Mouse (Mus musculus): ENCODE measurements around the gene Mettl5.
"Not testable (repeated sequence)": the region's sequence is repeated elsewhere in the genome, so short reads cannot be mapped to it uniquely, and the experiment has no call there.

The Mettl5 gene

DNA sequence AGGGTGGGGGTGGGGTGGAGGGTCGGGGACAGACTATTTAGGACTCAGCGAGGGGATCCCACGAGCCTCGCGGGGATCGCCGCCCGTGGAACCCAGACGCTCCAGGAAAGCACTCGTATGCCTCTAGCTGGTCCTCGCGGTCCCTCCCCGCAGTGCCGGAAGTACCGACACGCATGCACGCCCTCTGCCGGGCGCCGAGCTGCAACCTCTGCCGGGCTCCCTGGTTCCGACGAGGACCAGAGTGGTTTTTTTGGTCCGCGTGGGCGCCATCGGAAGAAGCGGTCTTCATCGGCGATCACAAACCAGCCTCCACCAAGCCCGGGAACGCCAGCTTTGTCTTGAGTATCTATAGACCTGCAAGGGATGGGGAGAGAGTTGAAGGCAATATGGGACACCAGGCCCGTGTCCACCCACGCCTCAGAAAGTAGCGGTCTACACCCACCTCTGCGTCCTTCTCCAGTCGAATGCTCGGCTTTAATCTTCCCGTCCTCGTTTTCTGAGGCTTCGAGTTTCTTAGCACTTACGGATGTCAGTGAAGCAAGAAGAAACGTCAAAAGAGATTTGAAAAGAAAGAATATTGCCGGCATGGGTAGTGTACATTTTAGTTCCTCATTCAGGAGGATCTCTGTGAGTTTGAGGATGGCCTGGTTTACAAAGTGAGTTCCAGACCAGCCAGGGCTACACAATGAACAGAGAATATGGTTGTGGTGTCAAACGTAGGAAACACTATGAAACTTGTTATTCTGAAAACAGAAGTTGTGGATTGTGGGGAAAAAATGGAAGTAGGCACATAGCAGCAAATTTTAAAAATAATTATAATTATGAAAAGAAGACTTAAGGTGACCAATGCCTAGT, at the start of gene Mettl5:
Gene Mettl5, minus strand, starts transcription at position 165 of the 855 bp plus-strand sequence.
- DNase-seq, result peak; percentile 96

DNA sequence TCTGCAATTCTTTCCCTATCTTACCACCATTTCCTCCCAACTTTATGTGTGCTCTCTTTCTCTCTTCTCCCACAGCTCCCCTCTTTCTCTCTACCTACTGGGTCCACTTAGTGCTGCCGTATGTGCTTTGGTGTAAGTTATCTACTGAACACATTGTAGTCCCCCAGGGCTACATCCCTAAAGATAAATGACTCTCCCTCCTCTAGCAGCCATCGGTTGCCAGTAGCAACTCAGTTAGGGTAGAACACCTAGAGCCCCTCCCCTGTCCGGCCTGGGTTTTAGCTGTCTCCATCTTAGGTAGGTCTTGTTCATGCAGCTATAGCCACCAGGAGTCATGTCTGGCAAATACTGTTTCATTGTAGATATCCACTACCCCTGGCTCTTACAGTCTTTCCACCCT, 39.5 kb upstream of the Mettl5 start:
- DNase-seq, result no peak

DNA sequence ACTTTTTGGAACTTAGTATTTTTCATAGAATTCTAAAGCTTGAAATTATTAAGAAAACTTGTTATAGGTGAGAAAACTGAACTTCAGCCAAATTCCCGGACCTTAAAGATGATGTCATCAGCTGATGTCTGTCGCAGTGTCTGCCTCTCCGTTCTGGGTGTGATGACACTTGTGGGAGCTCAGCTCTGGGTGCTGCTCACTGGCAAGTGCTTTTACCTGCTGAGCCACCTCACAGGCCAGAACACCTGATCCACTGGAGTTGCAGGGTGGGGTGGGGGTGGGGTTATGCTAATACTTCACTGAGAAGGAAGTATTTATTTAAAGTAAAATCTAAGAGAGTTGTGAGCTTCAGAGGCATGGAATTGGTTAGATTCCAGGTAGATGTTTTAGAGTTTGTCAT, 31.9 kb upstream of the Mettl5 start:
- no peak for DNase-seq

DNA sequence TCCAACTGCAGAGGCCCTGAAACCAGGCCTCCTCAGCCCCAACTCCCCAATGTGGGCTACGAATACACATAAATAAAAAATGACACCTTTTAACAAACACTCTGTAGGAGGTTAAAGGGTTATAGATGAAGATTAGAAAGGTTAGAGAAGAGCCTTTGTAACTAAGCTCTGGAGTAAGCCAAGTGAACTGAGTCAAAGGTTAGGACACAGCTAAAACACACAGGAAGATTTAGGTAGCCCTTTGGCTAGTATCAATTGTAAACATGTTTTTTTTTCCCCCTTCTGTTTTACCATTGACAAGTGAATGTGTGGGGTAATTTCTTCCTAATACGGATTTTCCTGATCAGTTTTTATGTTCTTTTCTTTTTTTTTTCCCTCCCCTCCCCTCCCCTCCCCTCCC, 27.4 kb upstream of the Mettl5 start:
- no peak for DNase-seq

DNA sequence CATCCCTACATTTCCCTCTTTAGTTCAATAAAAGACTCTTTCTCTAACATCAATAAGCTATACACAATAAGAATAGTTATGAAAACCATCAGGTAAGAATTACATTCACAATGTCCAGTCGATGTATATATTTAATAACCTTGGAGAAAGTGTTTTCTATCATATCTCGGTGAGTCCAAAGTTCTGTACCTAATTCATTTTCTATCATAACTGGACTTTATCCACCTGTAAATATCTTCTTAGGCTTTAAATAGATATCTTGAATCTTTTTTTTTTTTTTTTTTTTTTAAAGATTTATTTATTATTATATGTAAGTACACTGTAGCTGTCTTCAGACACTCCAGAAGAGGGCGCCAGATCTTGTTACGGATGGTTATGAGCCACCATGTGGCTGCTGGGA, 22.0 kb upstream of the Mettl5 start:
- not testable (repeated sequence) for DNase-seq

DNA sequence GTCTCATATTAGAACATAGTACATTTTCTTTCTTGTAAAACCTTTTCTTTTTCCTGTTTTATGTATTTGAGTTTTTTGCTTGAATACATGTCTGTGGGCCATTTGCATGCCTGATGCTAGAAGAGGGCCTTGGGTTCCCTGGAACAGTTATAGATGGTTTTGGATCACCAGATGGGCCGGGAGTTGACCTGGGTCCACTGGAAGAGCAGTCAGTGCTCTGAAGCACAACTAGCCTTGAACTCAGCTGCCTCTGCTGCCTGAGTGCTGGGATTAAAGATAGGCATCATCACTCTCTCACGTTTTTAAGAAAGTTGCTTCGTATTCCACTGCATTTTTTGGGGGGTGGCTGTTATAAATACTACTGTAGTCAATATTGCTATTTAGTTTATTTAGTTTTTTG, 18.1 kb upstream of the Mettl5 start:
- no peak for DNase-seq

DNA sequence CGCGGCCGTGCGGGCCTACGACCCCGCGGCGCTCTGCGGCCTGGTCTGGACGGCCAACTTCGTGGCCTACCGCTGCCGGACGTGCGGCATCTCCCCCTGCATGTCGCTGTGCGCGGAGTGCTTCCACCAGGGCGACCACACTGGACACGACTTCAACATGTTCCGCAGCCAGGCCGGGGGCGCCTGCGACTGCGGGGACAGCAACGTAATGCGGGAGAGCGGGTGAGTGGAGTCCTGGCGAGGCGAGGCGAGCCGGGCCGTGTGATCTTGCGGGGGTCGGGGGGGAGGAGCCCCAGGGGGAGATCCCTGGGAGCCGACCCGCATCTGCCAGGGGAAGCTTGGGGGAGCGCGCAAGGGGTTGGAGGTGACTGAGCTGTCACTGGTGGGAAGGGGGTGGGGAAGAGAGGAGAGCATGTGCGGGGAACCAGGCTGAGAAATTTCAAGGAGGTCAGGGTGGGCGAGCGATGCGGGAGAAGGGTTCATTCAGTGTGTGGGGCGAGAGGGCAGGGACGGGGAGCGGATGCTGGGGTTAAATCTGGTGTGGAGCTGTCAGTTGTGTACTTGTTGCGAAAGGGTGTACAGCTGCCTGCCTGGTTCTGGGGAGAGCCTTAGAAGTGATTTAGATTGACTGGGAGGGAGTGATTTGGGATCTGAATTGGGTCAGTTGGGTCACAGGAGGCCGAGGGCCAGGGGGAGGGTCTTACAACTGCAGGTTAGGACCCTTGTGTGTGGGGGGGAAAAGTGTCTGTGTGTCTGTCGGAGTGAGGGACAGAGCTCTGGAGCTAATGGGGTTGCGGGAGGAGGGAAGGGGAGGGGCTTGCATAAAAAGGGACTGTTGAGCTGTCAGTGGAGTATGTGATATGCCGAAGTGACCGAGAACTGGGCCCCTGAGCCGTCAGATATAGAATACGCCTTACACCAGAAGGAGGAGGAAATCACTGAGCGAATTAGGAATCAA, 12.5 kb upstream of the Mettl5 start:
- peak; percentile 62 for DNase-seq

DNA sequence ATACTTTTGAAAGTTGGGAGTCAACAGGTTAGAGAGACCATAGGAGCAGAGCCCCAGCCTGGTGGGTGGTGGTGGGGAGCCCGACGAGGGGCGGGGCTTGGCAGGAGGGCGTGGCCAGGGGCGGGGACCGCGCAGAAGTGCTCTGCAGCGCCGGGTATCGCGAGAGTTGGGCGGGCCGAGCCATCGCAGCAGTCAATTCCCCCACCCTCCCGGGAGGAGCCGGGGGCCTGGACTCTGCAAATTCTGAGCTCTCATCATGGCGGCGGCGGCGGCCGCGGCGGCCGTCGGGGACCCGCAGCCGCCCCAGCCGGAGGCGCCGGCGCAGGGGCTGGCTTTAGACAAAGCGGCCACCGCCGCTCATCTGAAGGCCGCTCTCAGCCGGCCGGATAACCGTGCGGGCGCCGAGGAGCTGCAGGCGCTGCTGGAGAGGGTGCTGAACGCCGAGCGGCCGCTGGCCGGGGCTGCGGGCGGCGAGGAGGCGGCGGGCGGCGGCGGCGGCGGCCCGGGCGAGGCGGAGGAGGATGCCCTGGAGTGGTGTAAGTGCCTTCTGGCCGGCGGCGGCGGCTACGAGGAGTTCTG, 11.7 kb upstream of the Mettl5 start, which contains the start of gene Ubr3:
Gene Ubr3, plus strand, starts transcription at position 208 of the 579 bp plus-strand sequence.
- peak; percentile 100 for DNase-seq

DNA sequence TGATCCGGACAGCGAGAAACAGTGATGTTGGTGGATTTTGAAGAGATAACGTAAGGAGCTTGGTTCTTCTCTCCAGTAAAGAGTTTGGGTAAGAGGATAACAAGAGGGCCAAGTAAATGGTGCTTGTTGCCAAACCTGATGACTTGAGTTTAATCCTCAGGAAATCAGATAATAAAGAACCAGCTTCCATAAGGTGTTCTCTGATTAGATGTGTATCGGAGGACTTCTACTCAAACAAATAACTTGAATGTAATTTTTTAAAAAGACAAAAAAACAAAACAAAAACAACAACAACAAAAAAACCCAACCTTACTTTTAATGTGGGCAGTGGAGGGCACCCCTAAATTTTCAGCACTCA, 10.8 kb upstream of the Mettl5 start:
- DNase-seq, result no peak

DNA sequence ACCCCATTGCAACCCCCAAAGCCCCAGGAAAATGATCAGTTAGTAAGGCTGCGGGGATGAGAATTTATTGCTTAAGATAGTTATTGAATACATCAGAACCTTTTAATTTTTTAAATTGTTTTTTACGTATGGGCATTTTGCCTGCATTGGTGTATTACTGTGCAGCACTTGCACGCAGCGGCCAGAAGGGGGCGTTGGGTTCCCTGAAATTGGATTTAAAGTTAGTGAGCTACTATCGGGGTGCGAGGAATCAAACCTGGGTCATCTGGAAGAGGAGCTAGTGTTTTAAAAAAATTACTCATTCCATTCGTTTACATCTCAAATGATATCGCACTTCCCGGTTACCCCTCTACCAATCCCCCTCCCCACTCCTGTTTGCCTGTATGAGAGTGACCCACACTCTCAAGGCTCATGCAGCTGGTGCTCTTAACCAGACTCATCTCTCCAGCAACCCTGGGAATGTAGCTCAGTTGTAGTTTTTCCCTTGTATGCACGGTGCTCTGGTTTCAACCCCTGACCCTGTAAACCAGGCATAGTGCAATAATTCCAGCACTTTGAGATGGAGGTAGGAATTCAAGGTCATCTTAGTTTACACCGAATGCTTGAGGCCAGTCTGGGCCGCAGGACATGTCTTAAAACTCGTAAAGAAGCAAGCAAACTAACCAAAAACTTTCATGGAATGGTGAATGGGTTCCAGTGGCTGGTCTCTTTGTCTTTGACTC, 10.2 kb upstream of the Mettl5 start:
- peak; percentile 50 for DNase-seq

DNA sequence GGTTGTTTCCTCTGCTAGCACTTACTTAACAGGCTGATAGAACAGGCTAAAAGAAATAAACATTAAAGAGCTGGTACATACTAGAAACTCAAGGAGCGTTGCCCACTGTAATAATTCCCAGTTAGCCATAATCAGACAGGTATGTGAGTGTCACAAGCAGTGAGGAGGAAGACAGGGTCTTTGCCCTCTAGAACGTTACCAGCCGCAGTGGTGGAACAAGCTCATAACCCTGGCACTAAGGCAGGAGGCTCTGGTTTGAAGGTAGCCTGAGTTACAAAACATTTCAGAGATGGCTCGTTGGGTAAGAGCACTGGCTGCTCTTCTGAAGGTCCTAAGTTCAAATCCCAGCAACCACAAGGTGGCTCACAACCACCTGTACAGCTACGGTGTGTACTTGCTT, 8.5 kb upstream of the Mettl5 start:
- DNase-seq, result no peak

DNA sequence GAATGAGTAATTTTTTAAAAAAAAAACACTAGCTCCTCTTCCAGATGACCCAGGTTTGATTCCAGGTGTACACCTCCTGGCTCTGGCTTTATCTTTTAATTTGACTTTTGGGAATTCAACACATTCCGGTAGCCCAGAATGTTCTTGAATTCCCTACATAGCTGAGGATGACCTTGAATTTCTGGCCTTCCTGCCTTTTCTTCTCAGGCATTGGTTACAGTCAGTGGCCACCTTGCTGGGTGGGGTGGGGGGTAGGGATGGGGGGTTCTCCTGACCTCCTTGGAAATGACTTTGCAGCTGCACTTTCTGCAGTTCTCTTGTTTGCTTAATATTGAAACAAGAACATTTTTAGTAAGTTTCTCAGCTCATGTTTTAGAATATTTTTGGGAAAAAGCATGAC, 7.7 kb upstream of the Mettl5 start:
- no peak for DNase-seq

DNA sequence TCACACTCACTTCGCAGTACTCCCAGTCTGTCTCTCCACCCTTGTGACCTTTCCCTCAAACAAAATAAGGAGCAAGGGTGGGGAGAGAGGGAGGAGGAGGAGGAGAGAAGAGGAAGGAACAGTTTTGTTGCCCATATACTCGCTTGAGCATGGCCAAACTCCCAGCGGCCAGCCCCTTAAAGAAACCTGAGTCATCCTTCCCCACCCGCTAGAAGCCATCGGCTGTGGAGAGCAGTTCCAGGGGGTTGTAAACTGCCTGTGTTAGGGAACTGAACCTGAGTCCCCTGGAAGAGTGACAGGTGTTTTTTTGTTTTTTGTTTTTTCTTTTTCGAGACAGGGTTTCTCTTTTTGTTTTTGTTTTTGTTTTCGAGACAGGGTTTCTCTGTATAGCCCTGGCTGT, 5.4 kb upstream of the Mettl5 start:
- DNase-seq, result no peak

DNA sequence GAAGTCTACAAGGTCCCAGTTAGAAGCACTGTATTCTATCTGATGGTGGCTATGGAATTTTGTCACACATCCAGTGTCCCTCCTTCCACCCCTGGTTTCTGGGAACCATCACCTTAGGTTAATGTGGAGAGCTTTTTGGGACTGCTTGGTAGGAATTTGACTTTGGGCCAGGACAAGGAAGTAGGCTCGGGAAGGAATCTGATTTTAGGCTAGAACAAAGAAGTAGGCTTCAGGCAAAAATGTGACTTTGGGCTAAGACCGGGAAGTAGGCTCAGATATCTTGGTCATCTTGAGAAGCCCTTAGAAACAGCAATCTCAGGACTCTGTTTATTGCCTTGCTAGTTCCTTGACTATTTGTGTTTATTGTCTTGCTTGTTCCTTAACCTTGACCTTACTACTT, 3.5 kb upstream of the Mettl5 start:
- no peak for DNase-seq

DNA sequence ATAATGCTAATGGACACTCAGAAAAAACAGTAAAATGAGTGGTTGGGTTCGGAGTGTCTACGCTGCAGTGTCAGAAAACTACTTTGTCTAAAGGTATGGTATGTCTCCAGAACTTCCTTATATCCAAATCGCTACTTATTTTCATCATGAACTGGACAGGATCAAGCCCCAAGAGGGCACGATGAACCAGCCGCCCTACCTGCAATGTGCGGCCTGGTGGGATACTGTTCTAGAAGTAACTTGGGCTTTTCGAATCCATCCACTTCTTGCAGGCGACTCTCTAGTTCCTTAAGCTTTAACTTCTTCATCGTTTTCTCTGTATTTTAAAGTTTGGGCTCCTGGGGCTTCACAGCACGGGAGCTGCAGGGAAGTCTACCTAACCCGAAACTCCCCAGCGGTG, 365 bp downstream of the Mettl5 start:
- DNase-seq, result no peak

DNA sequence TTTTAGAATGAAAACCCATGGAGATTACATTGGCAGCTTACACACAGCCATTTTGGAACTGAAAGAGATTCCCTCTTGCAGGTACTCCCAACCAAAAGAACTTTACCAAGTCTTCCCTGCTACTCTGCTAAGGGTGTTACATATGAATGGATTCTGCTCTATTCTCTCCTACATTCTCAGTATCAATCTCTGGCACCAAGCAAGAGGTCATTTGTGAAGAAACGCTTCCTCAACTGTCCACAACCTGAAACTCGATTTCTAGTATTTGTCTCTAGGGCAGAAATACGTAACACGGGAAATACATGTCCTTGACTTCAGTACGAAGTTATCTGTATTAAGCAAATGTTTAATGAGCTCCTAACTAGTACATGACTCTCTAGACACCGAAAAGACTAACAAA, 834 bp downstream of the Mettl5 start:
- DNase-seq, result no peak

DNA sequence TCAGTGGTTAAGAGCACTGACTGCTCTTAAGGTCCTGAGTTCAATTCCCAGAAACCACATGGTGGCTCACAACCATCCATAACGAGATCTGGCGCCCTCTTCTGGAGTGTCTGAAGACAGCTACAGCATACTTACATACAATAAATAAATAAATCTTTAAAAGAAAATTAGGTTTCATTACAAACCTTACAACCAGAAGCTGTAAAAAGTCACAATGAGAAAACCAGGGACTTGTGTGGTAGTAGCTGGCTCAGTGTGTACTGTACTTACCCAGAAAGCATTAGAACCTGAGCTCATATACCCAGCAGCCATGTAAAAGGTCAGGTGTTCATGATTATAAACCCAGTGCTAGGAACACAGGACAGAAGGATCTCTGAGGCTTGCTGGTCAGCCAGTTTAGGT, 1.4 kb downstream of the Mettl5 start:
- peak; percentile 21 for DNase-seq

DNA sequence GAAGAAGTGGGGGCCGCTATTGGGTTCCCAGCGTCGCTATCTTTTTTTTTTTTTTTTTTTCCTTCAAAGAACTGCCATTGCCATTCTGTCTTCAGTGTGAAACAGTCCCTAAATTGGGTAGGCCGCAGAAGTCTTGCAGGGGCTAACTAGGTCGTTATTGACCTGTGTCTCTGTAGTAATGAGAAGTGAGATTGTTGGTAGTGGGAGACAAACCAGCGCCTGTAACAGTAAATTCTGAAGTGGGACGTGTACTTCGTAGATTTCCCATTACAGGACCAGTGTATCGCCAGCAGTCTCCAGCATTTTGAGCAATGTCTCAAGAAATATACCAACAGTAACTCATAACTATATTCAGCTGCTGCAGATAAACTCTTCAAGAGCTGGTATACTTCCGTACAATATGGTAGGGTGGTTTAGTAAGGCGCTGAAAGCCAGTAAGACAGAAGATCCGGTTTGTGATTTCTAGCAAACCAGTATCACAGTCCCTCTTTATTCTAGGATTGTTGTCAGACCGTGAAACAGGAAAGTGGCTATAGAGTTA, 23.2 kb downstream of the Mettl5 start:
- DNase-seq, result no peak

DNA sequence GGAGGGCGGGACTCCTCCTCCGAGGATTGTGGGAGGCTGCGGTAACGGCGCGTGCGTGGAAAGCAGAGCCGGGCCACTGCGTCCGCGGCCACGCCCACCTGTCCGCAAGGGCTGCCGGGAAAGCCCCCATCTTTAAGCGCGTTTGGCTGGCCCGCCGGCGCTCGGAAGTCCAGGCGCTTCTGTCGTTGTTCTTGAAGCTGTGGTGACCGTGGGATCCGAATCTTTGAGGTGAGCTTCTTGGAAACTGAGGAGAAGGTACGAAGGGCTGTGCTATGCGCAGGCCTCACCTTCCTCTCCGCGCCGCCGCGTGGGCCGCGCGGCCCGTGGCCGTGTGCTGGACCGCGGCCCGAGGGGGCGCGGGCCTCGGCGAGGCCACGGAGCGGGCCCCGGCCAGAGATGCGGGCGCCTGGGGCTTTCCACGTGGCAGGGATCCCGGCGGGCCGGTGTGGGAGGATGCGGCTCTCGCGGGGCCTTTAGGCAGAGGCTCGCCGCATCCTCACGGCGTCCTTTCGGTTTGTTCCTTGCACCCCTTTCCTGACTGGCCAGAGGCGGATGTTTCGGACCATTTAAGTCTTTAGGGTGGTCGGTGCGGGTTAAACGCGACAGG, 23.8 kb downstream of the Mettl5 start, which contains the start of gene Ssb:
Gene Ssb, plus strand, starts transcription at position 78 of the 607 bp plus-strand sequence.
- DNase-seq, result peak; percentile 97

DNA sequence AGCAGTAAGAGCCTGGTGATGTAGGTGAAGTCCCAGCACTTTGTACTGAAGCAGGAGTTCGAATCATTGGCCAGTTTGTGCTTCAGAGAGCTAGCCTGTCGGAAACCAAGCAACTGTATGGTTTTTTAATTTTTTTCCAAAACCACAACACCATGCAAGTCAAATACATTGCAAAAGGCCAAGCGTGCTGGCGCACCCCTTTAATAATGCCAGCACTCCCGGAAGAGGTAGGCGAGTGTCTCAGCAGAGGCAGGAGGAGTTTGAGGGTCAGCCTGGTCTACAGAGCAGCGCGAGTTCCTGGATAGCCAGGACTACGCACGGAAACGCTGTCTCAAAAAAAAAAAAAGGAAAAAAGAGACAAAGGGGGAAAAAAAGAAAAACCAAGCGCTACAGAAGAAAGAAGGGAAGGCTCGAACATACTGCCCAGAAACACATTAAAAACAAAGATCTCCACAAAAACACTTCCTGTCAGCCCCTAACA, 24.4 kb downstream of the Mettl5 start:
- DNase-seq, result peak; percentile 51

DNA sequence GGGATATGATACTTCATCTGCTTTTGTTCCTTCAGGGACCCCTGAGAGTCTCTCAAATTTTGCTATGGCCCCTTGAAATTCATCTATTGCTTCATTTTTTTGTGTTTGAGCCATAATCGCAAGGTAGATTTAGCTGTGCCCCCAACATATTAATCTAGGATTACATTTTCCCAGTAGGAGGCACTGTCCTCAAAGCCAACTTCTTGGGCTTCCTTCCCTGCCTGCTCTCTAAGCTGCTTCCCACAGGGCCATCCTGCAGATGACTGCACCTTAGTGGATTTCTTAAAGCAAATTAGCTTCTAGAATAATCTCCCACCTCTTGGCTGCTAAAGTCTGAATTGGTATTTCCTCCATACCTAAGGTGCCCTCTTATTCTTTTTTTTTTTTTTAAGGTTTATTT, 27.5 kb downstream of the Mettl5 start:
- peak; percentile 20 for DNase-seq

DNA sequence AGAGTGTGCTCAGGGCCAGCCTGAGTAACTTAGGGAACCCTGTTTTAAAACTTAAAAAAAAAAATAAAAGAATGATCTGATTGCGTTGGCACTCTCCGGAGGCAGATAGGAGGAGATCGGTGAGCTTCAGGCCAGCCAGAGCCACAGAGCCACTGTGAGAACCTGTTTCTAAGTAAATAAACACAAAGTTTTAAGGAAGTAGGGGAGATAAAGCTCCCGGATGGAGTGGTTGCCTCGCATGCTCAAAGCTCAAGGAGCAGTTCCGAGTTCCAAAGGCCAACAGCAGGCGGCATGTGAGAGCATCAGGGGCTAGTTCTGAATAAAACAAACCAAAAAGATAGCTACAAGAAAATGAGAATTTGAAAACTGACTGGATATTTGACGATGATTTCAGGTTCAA, 29.0 kb downstream of the Mettl5 start:
- DNase-seq, result peak; percentile 51

Measured in thymus, postnatal 4 days (tissue).